Mouse (Mus musculus) G1E-ER4 (cell line): Measurements from ENCODE around the gene Gm11037. TPM values are rescaled to one million over a fixed set of nuclear protein-coding genes. Genes with fewer than 3 reads are reported as not detected.

Experiments used
- GATA1 ChIP-seq: IDR thresholded peaks from one replicate; pipeline ENCODE4 v1.8.0; 2012; ENCODE audit warnings: low read length, inconsistent platforms
- polyA plus RNA-seq: library from polyadenylated mRNA; stranded (reverse); fragments of >175 nt; gene quantifications from 2 replicates; pipeline ENCODE4 v1.2.3, GENCODE M21; 2012

Gm11037 gene
- polyA plus RNA-seq = not detected in 2 replicates

- no peak for TF ChIP-seq GATA1
Observed at GRCm38 (mm10) chr2:131132930-131133547, at the start of gene Gm11037. Gm11037 (plus strand) TSS chr2:131133497.

DNA sequence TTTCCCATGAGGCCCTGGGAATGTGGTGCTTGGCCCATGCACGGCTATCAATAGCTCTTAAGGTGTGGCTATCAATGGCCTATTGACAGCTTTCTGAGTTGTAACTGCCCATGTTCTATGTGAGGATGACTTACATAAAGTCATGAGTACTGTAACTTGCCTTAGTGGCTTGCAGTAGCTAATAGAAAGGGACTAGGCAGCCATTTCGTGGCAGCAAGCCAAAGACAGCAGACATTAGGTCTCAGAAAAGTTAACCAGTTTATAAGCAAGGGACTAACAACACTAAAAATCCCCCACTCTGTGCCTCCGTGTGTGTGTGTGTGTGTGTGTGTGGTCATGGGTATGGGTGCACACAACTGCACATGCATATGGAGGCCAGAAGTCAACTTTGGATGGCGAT, 49.1 kb upstream of the Gm11037 start:
- TF ChIP-seq GATA1 = no peak

DNA sequence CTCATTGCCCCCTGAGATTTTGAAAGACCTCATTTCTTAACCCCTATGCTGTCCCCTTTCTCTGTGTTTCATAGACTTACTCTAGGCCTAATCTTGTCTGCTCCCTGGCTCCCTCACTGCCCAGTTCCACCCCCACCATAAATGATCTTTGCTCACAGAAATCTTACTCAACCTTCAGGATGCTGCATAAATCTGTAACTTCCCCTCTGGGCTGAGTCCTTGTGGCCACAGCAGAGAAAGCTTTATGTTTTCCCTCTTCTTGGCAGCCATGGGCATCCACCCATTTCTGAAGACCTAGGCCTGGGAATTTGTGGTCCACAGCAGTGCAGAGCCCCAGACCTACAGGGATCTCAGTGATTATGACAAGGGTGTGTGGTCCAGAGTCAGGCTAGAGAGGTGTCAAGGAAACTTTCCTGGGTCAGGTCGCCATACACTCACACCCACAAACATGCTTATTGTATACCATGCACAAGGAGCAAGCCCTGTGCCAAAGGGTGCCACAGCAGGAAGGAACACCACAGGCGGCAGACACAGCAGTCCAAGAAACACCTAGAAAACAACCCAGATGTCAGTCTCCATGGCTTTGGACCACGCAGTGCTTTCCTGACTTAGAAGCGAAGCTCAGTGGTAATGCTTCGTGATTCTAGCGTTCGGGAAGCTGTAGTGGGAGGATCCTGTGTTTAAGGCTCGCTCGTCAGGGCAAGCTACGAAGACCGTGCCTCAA, 46.5 kb upstream of the Gm11037 start, which contains the start of gene Siglec1:
Gene Siglec1 (minus strand): TSS at position 99 of the 724 bp plus-strand sequence.
- TF ChIP-seq GATA1 = no peak

- TF ChIP-seq GATA1 = no peak
Observed at GRCm38 (mm10) chr2:131088581-131088980, 44.7 kb upstream of the Gm11037 start.

GRCm38 (mm10) chr2:131089634-131090033, 43.7 kb upstream of the Gm11037 start:
- no peak for TF ChIP-seq GATA1

GRCm38 (mm10) chr2:131090852-131091251, 42.4 kb upstream of the Gm11037 start:
- TF ChIP-seq GATA1 = no peak

DNA sequence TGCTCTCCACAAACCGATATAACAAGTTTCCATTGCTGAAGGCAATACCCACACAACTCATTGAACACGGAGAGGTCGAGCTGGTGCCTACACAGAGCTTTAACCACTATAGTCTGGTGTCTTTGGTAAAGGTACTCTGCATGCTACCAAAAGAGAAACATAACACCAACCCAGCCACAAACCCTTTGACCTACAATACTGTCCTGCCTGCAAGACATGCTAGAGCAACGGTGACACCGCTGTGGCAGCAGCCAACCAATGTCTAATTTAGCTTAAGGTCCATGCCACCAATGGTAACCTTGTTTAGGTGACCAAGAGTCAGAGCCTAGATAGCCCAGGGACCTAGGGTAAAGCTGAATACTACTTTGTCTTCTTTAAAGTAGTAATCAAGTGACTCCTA, 39.7 kb upstream of the Gm11037 start:
- no peak for TF ChIP-seq GATA1

GRCm38 (mm10) chr2:131094823-131095222, 38.5 kb upstream of the Gm11037 start:
- no peak for TF ChIP-seq GATA1

GRCm38 (mm10) chr2:131096101-131096795, 37.0 kb upstream of the Gm11037 start:
- TF ChIP-seq GATA1 = no peak

DNA sequence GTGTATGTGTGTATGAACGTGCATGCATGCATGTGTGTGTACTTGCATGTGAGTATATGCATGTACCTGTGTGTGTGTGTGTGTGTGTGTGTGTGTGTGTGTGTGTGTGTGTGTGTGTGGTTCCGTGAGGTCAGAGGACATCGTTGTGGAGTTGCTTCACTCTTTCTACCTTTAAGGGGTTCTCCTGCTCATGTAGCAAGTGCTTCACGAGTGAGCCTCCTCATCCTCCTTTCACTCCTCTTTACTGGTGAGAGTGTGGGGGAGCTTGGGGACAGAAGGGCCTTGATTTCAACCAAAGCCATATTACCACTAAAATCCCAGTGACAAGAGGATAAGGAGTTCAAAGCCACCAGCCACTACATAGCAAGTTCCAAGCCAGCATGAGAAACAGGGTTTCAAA, 36.2 kb upstream of the Gm11037 start:
- no peak for TF ChIP-seq GATA1

DNA sequence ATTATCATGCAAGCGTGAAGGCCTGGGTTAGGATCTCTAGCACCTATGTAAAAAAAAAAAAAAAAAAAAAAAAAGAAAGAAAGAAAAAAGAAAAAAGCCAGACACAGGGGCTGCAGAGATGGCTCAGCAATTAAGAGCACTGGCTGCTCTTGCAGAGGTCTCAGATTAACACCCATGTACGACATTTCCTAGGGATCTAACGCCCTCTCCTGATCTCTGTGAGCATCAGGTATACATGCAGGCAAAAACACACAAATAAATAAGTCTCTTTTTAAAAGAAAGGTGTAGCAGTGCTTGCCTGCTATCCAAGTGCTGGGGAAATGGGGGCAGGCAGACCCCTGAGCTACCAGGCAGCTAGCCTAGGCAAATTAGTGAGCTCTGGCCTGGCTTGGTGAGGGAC, 31.8 kb upstream of the Gm11037 start:
- no peak for TF ChIP-seq GATA1

GRCm38 (mm10) chr2:131104021-131104420, 29.3 kb upstream of the Gm11037 start:
- TF ChIP-seq GATA1 = no peak

- TF ChIP-seq GATA1 = no peak
Observed at GRCm38 (mm10) chr2:131105989-131106388, 27.3 kb upstream of the Gm11037 start.

GRCm38 (mm10) chr2:131118968-131119574, 14.2 kb upstream of the Gm11037 start:
- no peak for TF ChIP-seq GATA1

GRCm38 (mm10) chr2:131124166-131124565, 9.1 kb upstream of the Gm11037 start:
- no peak for TF ChIP-seq GATA1
